Mouse (Mus musculus) hindbrain, embryonic 13.5 days (tissue): Measurements from ENCODE around the gene Pld5. TPM values are rescaled to one million over a fixed set of nuclear protein-coding genes. Genes with fewer than 3 reads are reported as not detected.
A peak's percentile ranks its signal among the peaks of the same experiment; 100 is the strongest.

Experiments
- ATAC-seq: fragments of 200-750 bp; cut with Nextera tagmentation; 2 replicates; pipeline ENCODE4 v1.8.0; 2017; ENCODE audit warnings: moderate TSS enrichment; ENCODE audit not compliant: low FRiP score
- H3K27ac ChIP-seq: fragments of 300-500 bp; sonication (generic); 2 replicates; pipeline ENCODE4 v1.5.1; 2015; ENCODE audit warnings: inconsistent platforms, mild to moderate bottlenecking, moderate library complexity
- H3K27me3 ChIP-seq: fragments of 300-500 bp; sonication (generic); 2 replicates; pipeline ENCODE4 v1.6.1; 2015; ENCODE audit warnings: mild to moderate bottlenecking, inconsistent platforms
- H3K36me3 ChIP-seq: fragments of 300-500 bp; sonication (generic); 2 replicates; pipeline ENCODE4 v1.6.1; 2015; ENCODE audit warnings: mild to moderate bottlenecking, inconsistent platforms
- H3K4me1 ChIP-seq: fragments of 300-500 bp; sonication (generic); replicated peaks from 2 replicates; pipeline ENCODE4 v1.6.1; 2015; ENCODE audit warnings: inconsistent platforms
- H3K4me2 ChIP-seq: fragments of 300-500 bp; sonication (generic); 2 replicates; pipeline ENCODE4 v1.6.1; 2015; ENCODE audit warnings: inconsistent platforms, mild to moderate bottlenecking, moderate library complexity
- H3K4me3 ChIP-seq: fragments of 300-500 bp; sonication (generic); 2 replicates; pipeline ENCODE4 v1.5.1; 2015; ENCODE audit warnings: mild to moderate bottlenecking, inconsistent platforms
- H3K9ac ChIP-seq: fragments of 300-500 bp; sonication (generic); 2 replicates; pipeline ENCODE4 v1.6.1; 2015; ENCODE audit warnings: mild to moderate bottlenecking, inconsistent platforms
- H3K9me3 ChIP-seq: fragments of 300-500 bp; sonication (generic); 2 replicates; pipeline ENCODE4 v1.6.1; 2016; ENCODE audit warnings: inconsistent platforms
- WGBS: fragments of 180-500 bp; shearing (Covaris S2); methylation state at CpG from one replicate; pipeline ENCODE4 v1.1.7; 2015; 5-methylcytosine and 5-hydroxymethylcytosine counted together
- polyA plus RNA-seq: library from polyadenylated mRNA; unstranded; fragments of >200 nt; fragmentation: Nextera tagmentation; extraction: Ambion mirVana; gene quantifications from 2 replicates; pipeline ENCODE4 v1.2.1, GENCODE M21; 2015

Gene Pld5
- polyA plus RNA-seq: 5.9 and 6.2 TPM in 2 replicates

DNA sequence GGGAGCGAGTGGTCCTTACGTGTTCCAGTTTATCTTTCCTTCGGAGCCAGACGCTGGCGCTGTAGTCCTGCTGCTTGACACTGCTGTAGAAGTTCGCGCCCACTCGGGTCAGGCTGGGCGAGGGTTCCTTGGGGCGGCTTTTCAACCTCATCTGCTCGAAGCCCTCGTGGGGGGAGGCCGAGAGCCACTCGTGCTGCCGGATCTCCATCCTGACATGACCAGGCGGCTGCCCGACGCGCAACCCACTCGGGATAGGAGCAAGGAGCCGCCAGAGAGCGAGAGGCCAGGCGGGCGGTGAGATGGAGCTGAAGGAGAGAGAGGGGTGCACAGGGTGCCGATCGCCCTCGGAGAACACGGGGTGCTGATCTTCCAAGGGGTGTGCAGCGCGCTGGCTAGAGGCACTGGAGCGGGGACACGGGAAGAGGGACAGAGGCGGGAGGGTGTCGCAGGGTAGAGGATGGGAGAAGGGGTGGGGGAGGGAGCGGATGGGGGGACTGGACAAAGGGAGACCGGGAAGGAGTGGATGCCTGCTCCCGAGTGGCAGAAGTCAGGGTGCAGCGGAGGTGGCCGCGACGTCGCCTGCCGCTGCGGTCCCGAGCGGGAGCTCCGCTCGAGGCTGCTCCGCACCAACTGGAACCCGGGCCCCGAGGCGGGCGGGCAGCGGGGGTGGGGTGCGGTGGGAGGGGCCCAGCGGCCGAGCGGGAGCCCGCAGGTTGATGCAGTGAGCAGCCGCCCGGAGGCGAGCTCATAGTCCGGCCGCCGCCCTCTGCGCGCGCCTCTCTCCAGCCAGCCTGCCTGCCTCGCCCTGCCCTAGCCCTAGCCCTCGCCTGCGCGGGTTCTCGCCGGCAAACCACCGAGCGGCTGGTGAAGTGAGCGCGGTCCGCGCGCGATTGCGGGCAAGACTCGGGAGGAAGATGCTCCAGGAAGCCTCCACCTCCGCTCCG is at the start of gene Pld5:
Gene Pld5, minus strand, starts transcription at position 646 of the 944 bp plus-strand sequence.
- Histone ChIP-seq H3K36me3 (no peaks in the 10 kb centered on the region), H3K4me1 (peaks cover 26% of the 10 kb centered on the region), H3K9me3 (no peaks in the 10 kb centered on the region), H3K9ac (peak within 1 kb of the TSS; percentile 82), H3K27me3 (peaks cover 6% of the 10 kb centered on the region; the same call in 1 of the 2 replicates), H3K27ac (peak within 1 kb of the TSS; percentile 83), H3K4me3 (peak within 1 kb of the TSS; percentile 65), H3K4me2 (peak within 1 kb of the TSS; percentile 83)
- ATAC-seq: peak; percentile 92
- WGBS: under 1% methylated on average over 78 of the region's 86 CpGs

DNA sequence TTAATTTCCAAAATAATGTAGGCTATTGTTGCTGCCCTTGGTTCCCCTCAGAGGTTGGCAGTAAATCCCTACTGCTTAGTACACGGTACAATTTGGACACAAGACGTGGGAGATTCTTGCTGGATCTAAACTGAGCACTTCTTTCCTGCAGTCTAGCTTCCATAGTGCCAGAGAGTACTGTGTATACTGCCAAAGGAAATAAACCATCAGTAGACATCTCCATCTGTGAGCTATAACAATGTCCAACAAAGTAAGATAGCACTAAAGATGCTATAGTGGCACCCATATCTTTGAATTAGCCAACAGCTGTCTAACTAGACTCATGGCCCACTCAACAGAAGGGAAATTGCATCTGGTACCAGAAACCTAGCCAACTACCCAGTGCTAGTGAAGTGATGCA is 40.0 kb upstream of the Pld5 start:
- no peaks in the 10 kb centered on the region for H3K4me1 ChIP-seq
- H3K9me3 ChIP-seq: no peaks in the 10 kb centered on the region
- H3K27me3 ChIP-seq: no peaks in the 10 kb centered on the region
- no peak overlapping the region for H3K4me3 ChIP-seq
- H3K36me3 ChIP-seq: no peaks in the 10 kb centered on the region
- H3K27ac ChIP-seq: no peak overlapping the region
- no peak overlapping the region for H3K4me2 ChIP-seq
- 86% methylated on average over 2 of the region's 2 CpGs for WGBS
- ATAC-seq: no peak
- H3K9ac ChIP-seq: no peak overlapping the region

DNA sequence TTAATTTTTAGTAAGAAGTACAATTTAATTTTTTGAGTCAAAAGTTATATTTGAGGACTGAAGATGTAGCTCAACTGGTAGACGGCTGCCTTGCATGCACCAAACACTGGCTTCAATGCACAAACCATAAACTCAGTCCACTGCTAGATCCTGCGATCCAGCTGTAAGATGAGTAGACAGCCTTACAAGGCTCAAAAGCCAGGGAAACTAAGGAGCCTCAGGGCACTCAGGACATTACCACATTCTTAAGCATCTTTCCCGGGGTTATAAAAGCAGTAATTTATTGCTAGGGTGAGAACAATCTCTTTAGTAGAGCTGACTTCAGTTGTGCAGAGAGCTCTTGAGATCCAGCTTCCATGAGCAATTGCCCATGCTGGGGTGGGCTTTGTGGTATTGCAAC is 35.1 kb upstream of the Pld5 start:
- H3K4me3 ChIP-seq: no peak overlapping the region
- no peak overlapping the region for H3K4me2 ChIP-seq
- H3K9ac ChIP-seq: no peak overlapping the region
- no peaks in the 10 kb centered on the region for H3K36me3 ChIP-seq
- H3K4me1 ChIP-seq: no peaks in the 10 kb centered on the region
- 75% methylated on average over 3 of the region's 3 CpGs for WGBS
- H3K27ac ChIP-seq: no peak overlapping the region
- no peaks in the 10 kb centered on the region for H3K9me3 ChIP-seq
- no peaks in the 10 kb centered on the region for H3K27me3 ChIP-seq
- no peak for ATAC-seq

DNA sequence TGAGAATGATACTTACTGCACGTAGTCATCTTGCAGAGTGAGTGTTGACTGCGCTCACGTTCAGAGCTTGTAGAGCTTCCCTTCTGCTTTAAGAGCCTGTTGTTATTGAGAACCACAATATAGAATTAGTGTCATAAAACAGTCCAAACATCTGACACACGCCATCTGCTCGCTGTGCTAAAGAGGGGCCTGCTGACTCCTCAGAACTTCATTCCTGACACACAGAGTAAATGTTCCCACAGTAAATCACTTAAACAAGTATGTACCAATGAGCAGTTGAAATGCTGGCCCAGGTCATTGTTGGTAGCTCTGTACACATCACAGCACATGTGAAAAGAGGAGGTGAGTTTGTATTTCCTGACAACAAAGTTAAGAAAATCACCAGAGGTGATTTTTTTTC is 14.3 kb upstream of the Pld5 start:
- Histone ChIP-seq H3K27me3 (no peaks in the 10 kb centered on the region), H3K36me3 (no peaks in the 10 kb centered on the region), H3K9ac (no peak overlapping the region), H3K4me3 (no peak overlapping the region), H3K4me2 (no peak overlapping the region), H3K9me3 (no peaks in the 10 kb centered on the region), H3K27ac (no peak overlapping the region), H3K4me1 (no peaks in the 10 kb centered on the region)
- no peak for ATAC-seq
- WGBS: 88% methylated on average over 5 of the region's 5 CpGs

DNA sequence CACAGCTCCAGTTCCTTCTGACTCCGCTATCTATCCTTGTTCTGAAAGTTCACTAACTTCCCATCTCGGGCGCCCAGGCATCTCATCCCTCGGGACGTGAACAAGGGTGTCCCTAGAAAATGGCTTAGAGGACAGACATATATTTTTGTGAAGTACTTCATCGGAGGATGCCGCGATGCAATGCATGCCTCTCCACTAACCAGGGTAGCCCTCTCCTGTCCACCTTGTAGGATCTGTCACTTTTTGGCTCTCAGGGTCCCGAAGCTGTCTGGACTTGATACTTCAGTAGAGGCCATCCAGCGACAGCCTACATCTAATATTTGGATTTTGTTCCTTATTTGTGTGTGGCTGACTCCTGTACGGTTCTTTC is 484 bp upstream of the Pld5 start:
- H3K4me2 ChIP-seq: peak overlapping the region; percentile 83
- ATAC-seq: peak; percentile 23

DNA sequence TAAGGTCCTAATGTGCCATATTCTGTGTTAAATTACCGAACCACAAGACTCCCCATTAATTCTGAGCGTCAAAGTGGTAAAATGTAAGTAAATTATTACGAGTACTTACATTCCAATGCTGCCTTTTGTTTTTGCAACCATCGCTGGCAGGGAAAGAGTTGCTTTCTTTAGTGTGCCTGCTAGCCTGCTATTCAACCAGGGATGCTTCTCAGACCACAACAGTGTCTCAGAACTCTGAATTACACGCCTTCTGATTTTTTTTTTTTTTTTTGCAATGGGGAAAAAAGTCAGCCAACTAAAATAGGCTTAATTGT is 26.4 kb downstream of the Pld5 start:
- Histone ChIP-seq H3K27ac (0 out of 2 replicates have a peak overlapping the region, but pooled peaks have one; percentile 35), H3K4me3 (no peak overlapping the region), H3K4me1 (peaks cover 24% of the 10 kb centered on the region), H3K36me3 (no peaks in the 10 kb centered on the region), H3K4me2 (peak overlapping the region; percentile 7; the same call in 1 of the 2 replicates), H3K27me3 (no peaks in the 10 kb centered on the region), H3K9ac (no peak overlapping the region), H3K9me3 (no peaks in the 10 kb centered on the region)
- ATAC-seq: no peak
- 40% methylated on average over 5 of the region's 5 CpGs for WGBS

More for the DNA sequence above, 484 bp upstream of the Pld5 start:
- Histone ChIP-seq H3K4me3 (peak overlapping the region; percentile 65), H3K36me3 (no peaks in the 10 kb centered on the region), H3K9ac (peak overlapping the region; percentile 82), H3K9me3 (no peaks in the 10 kb centered on the region), H3K4me1 (peaks cover 26% of the 10 kb centered on the region), H3K27me3 (peaks cover 6% of the 10 kb centered on the region; the same call in 1 of the 2 replicates), H3K27ac (peak overlapping the region; percentile 83)
- 9% methylated on average over 11 of the region's 11 CpGs for WGBS

DNA sequence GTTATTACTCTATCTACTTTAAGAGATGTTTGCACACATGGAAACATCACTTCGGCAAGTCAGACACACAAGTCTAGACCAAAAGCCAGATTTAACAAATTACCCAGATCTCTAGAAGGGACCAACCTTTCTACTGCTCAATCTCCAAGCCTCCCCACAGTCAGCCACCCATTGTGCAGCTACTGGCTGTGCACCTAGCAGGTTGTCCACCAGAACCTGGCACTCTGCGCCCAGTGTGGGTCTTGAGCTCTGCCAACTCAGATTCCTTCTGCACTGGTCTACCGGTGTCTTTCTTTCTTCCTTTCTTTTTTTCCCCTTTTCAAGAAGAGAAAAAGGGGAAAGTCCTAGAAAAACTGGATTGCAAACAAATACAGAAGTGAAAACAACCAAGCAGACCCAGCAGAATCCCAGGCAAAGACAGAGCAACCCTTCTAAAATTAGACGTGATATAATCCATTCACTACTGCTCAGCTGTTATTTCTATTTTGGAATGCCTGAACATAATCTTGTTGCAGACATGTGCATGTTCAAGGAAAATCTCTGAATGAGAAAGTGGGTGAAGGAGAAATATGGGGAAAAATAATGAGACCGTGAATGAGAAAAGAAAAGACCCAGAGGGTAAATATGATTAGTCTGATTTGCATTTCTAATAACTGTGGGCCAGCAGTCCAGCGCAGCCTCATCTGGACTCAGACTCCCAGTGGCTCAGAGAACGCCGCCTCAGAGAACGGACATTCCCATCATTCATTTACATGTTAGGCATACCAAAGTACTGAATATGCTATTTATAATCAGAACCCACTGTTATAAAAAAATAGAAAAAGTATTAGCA is 27.0 kb downstream of the Pld5 start:
- H3K9ac ChIP-seq: no peak overlapping the region
- no peaks in the 10 kb centered on the region for H3K9me3 ChIP-seq
- 55% methylated on average over 9 of the region's 9 CpGs for WGBS
- ATAC-seq: no peak
- H3K27me3 ChIP-seq: no peaks in the 10 kb centered on the region
- no peaks in the 10 kb centered on the region for H3K36me3 ChIP-seq
- H3K27ac ChIP-seq: 0 out of 2 replicates have a peak overlapping the region, but pooled peaks have one; percentile 5
- no peak overlapping the region for H3K4me3 ChIP-seq
- H3K4me1 ChIP-seq: peaks cover 24% of the 10 kb centered on the region
- H3K4me2 ChIP-seq: peak overlapping the region; percentile 7; the same call in 1 of the 2 replicates

DNA sequence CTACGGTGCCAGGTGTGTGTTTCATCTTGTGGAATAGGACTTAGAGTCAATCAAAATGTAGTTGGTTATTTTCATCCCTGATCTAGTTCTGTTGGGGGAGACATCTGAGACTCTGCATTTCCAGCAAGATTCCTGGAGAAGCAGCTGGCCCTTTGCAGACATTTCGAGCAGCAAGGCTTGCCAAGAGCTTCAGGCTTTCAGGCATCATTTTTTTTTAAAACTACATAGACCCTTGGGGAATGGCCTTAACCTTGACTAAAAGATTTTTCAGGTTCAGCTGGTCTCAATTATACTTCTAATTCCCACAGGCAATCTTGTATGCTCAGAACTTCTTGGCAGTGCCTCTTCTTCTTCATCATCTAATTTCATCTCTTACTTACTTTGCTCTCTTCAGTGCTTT is 35.9 kb downstream of the Pld5 start:
- no peak for ATAC-seq
- 83% methylated on average over 2 of the region's 2 CpGs for WGBS
- Histone ChIP-seq H3K4me1 (no peaks in the 10 kb centered on the region), H3K4me2 (no peak overlapping the region), H3K4me3 (no peak overlapping the region), H3K9me3 (0 out of 2 replicates have a peak, but pooled peaks cover 5% of the 10 kb centered on the region), H3K9ac (no peak overlapping the region), H3K27ac (no peak overlapping the region), H3K36me3 (0 out of 2 replicates have a peak, but pooled peaks cover 3% of the 10 kb centered on the region), H3K27me3 (no peaks in the 10 kb centered on the region)

DNA sequence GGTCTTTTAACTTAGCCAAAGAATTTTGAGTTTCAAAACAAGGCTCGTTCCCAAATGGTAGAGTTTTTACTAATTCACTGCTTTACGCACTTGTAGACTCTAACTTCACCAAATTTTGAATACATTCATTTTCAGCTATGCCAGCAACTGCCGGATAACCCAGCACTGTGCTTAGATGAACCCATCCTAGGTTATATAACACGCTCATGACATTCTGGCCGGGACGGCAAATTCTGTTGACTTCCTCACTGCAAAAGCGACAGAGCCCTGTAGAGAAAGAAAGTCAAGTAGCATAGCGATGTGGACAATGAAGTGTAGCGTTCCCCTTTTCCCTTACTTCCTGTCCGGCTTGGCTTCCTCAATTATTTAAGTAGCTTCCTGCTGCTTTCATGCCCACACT is 51.3 kb downstream of the Pld5 start:
- no peak for ATAC-seq
- Histone ChIP-seq H3K27me3 (no peaks in the 10 kb centered on the region), H3K36me3 (no peaks in the 10 kb centered on the region), H3K9me3 (no peaks in the 10 kb centered on the region), H3K9ac (no peak overlapping the region), H3K4me1 (0 out of 2 replicates have a peak, but pooled peaks cover 6% of the 10 kb centered on the region), H3K4me3 (no peak overlapping the region), H3K27ac (no peak overlapping the region), H3K4me2 (no peak overlapping the region)
- 85% methylated on average over 10 of the region's 10 CpGs for WGBS

DNA sequence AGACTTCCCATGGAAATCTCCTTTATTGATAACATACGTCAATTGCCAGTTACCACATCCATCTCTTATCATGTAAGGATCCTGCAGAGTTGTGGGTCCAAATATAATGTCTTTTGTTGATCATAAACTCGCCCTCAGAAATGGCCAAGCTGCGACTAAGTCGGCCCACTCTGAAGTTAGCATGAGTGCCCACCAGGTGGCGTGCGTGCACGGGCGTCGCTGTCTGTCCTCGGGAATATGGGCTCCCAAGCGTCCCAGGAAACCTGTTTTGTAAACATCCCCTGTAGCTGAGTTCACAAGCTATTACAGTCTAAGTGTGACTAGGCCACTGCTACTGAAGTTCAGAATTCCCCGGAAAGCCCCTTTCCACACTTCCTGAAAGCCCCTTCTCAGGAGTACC is 51.9 kb downstream of the Pld5 start:
- 0 out of 2 replicates have a peak, but pooled peaks cover 6% of the 10 kb centered on the region for H3K4me1 ChIP-seq
- no peak overlapping the region for H3K4me3 ChIP-seq
- H3K4me2 ChIP-seq: no peak overlapping the region
- peak; percentile 82 for ATAC-seq
- no peaks in the 10 kb centered on the region for H3K36me3 ChIP-seq
- H3K9ac ChIP-seq: no peak overlapping the region
- no peaks in the 10 kb centered on the region for H3K9me3 ChIP-seq
- H3K27me3 ChIP-seq: no peaks in the 10 kb centered on the region
- 7% methylated on average over 12 of the region's 12 CpGs for WGBS
- no peak overlapping the region for H3K27ac ChIP-seq

DNA sequence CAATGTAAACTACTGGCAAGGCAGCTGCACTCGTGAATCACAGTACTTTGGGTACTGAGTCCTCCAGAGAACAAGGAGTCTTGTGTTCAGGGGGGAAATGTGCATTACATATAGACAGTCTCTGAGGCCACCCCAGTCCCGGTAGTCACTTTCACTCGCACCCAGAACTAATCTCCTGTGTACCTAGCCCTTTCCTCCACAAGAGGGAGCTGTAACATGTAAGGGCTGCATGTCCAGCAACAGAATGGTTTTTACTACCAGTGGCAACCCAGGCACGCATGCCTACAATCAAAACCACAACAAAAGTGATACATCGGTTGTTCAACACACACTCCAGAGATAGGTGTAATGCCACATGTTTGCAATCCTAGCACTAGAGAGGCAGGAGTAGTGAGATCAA is 56.9 kb downstream of the Pld5 start:
- Histone ChIP-seq H3K27me3 (no peaks in the 10 kb centered on the region), H3K4me1 (peaks cover 12% of the 10 kb centered on the region), H3K4me2 (no peak overlapping the region), H3K36me3 (no peaks in the 10 kb centered on the region), H3K27ac (no peak overlapping the region), H3K9me3 (no peaks in the 10 kb centered on the region), H3K4me3 (no peak overlapping the region), H3K9ac (no peak overlapping the region)
- ATAC-seq: no peak
- WGBS: 92% methylated on average over 5 of the region's 5 CpGs

DNA sequence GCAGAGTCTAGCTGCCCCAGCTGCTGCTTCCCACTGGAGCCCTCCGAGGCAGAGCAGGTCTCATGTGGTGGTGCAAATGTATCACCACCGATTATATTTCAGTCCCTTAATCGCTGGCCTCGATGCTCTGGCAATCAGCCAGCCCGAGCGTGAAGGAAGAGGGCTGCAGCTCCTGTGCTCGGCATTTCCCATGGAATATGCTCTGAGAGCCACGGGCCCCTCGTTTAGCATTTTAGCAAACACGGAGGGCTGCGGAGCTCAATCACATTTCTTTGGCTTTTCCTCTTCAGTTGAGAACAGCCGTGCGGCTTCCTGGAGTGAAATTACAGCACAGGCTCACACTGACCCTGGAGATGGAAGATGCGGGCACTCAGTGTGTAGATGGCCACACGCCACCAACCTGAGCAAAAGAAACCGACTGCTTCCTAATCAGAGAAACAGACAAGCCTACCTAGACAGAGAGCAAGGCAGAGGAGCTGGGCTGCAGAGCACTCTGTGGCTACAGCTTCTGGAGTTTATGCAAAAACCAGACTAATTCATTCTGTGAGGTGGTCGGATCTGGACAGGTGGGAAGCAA is 61.4 kb downstream of the Pld5 start:
- Histone ChIP-seq H3K4me2 (peak overlapping the region; percentile 49), H3K4me3 (peak overlapping the region; percentile 22), H3K36me3 (no peaks in the 10 kb centered on the region), H3K9me3 (no peaks in the 10 kb centered on the region), H3K4me1 (peaks cover 17% of the 10 kb centered on the region), H3K27me3 (no peaks in the 10 kb centered on the region), H3K9ac (peak overlapping the region; percentile 67), H3K27ac (peak overlapping the region; percentile 55)
- WGBS: 24% methylated on average over 17 of the region's 17 CpGs
- ATAC-seq: peak; percentile 70
